Mouse (Mus musculus) layer of hippocampus, adult 9-11 months (tissue): ENCODE measurements around the gene Olfr1294.

Experiments
- DNase-seq: peaks from one replicate; pipeline ENCODE4 v3.0.0; 2022

The Olfr1294 gene

DNA sequence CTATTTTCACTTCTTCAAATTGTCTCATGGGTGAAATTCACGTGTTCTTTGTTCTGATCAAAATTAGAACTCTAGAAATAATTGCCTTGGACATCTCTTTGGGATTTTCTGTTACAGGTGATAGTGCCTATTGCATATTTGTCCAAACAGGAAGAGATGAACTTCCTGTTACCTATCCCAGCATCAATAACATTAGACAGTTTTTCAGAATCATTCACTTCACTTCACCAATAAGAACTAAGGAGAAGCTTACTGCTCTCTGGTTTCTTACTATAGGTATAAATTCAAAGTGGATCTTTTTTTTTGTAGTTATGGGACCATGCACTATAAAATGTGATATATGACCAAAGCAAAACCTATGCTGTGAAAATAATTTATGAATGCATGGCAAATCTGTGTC, at the start of gene Olfr1294:
Gene Olfr1294 (minus strand): TSS at position 101 of the 400 bp plus-strand sequence.
- DNase-seq = no peak

DNA sequence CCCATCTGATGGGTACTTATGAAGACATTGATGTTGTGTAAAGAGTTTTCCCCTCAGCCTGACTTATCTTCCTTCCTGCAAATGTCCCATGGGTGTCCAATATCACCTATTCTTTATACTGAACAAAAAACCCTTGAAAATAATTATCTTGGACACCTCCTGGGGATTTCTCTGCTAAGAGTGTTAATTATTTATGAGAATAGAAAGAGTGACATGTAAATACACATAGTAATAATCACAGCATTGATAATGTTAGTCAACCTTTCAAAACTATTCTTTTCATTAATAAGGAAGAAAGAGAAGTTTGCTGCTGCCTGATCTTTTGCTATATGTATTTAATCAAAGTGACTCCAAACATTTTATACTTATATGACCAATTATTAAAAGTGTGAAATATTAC, 29.5 kb upstream of the Olfr1294 start, which contains the start of gene Olfr1295:
Gene Olfr1295 (minus strand): TSS at position 101 of the 400 bp plus-strand sequence.
- no peak for DNase-seq

DNA sequence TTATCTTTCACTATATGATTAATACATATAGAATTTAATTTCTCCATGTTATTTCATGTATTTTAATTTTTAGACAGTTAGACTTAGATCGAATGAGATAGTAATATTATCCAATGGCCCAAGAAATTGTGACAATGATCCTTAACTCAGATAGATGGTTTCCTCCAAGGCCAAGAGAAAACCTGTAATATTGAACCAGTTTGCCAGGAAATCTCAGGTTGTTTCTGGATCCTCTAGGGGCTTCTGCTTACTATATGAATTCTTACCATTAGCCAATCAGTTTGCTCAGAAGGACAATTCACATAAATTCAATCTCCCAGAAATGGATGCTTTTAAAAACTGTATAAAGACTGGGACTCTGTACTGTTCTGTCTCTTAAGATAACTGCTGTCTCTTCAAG, 15.2 kb downstream of the Olfr1294 start, which contains the start of gene Olfr1293-ps:
Gene Olfr1293-ps (plus strand): TSS at position 301 of the 400 bp plus-strand sequence.
- DNase-seq = no peak

DNA sequence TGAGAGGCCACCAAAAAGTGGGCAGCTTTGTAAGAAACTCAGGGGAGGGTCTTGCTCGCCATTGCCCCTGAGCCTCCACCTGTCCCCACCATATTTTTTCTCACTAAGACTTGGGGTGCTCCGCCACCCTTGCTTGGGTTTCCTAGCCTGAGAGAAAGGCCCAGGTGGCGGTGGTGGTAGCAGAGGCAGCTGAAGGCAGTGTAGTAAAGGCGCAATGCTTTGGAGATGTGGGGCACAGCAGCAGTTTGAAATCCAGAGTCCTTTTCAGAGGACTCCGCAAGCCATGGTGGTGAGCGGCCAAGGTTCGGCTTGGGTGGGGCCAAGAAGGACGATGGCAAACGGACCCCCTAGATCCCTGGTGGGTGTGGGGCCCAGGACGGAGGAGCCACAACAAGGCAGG, 22.6 kb downstream of the Olfr1294 start:
- DNase-seq = no peak

DNA sequence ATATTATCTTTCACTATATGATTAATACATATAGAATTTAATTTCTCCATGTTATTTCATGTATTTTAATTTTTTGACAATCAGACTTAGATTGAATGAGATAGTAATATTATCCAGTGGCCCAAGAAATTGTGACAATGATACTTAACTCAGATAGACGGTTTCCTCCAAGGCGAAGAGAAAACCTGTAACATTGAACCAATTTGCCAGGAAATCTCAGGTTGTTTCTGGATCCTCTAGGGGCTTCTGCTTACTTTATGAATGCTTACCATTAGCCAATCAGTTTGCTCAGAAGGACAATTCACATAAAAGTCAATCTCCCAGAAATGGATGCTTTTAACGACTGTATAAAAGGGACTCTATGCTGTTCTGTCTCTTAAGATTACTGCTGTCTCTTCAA, 43.2 kb downstream of the Olfr1294 start, which contains the start of gene Olfr1291-ps1:
Gene Olfr1291-ps1 (plus strand): TSS at position 301 of the 400 bp plus-strand sequence.
- DNase-seq = no peak

DNA sequence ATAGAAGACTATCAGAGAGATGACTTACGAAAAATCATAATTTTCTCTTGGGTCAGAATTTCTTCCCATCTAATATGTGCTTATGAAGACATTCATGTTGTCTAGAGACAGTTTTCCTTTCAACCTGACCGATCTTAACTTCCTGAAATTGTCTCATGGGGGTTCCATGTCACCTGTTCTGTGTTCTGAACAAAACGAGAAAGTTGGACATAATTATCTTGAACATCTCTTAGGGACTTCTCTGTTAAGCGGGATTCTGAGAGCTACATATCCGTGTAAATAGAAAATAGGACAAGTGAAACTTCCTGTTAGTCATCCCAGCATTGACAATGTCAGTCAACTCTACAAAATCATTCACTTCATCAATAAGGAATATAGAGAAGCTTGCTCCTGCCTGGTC, 46.4 kb downstream of the Olfr1294 start, which contains the start of gene Olfr1290:
Gene Olfr1290 (minus strand): TSS at position 101 of the 400 bp plus-strand sequence.
- no peak for DNase-seq
